Mouse (Mus musculus) heart, embryonic 16.5 days (tissue): Measurements from ENCODE around the gene Nedd4. TPM values are rescaled to one million over a fixed set of nuclear protein-coding genes. Genes with fewer than 3 reads are reported as not detected.

Experiments used
- ATAC-seq: fragments of 200-750 bp; cut with Nextera tagmentation; replicated peaks from 2 replicates; pipeline ENCODE4 v1.8.0; 2017; ENCODE audit warnings: moderate number of reproducible peaks; ENCODE audit not compliant: insufficient read depth, low FRiP score; ENCODE audit errors: extremely low read depth
- H3K27ac ChIP-seq: fragments of 300-500 bp; sonication (generic); 2 replicates; pipeline ENCODE4 v1.5.1; 2014; ENCODE audit warnings: mild to moderate bottlenecking, low read length, control low read depth, moderate library complexity
- H3K27me3 ChIP-seq: fragments of 300-500 bp; sonication (generic); 2 replicates; pipeline ENCODE4 v1.6.1; 2014; ENCODE audit warnings: low read length, mixed read lengths; ENCODE audit not compliant: control insufficient read depth, insufficient read depth
- H3K36me3 ChIP-seq: fragments of 300-500 bp; sonication (generic); 2 replicates; pipeline ENCODE4 v1.6.1; 2014; ENCODE audit not compliant: control insufficient read depth, insufficient read depth
- H3K4me1 ChIP-seq: fragments of 300-500 bp; sonication (generic); 2 replicates; pipeline ENCODE4 v1.6.1; 2014; ENCODE audit warnings: low read length, mixed read lengths; ENCODE audit not compliant: control insufficient read depth, insufficient read depth
- H3K4me2 ChIP-seq: fragments of 300-500 bp; sonication (generic); 2 replicates; pipeline ENCODE4 v1.6.1; 2014; ENCODE audit warnings: low read depth, mild to moderate bottlenecking, control low read depth, low read length
- H3K4me3 ChIP-seq: fragments of 300-500 bp; sonication (generic); 2 replicates; pipeline ENCODE4 v1.5.1; 2014; ENCODE audit warnings: mild to moderate bottlenecking, control low read depth, low read length
- H3K9ac ChIP-seq: fragments of 300-500 bp; sonication (generic); 2 replicates; pipeline ENCODE4 v1.6.1; 2014; ENCODE audit warnings: low read length, control low read depth
- H3K9me3 ChIP-seq: fragments of 300-500 bp; sonication (generic); replicated peaks from 2 replicates; pipeline ENCODE4 v1.6.1; 2016; ENCODE audit warnings: low read length; ENCODE audit not compliant: control insufficient read depth
- WGBS: fragments of 180-500 bp; shearing (Covaris S2); extraction: QIAGEN DNeasy Blood & Tissue Kit; methylation state at CpG from one replicate; pipeline ENCODE4 v1.1.7; 2014; 5-methylcytosine and 5-hydroxymethylcytosine counted together
- polyA plus RNA-seq: library from polyadenylated mRNA; unstranded; fragments of >200 nt; fragmentation: Nextera tagmentation; extraction: Ambion mirVana; gene quantifications from 2 replicates; pipeline ENCODE4 v1.2.1, GENCODE M21; 2015

The Nedd4 gene
- polyA plus RNA-seq, 1 experiment from 2014 or later = 428 TPM

- peak; percentile 53; the same call in 1 of the 2 replicates for ATAC-seq
- WGBS = 19% methylated on average over 3 of the region's 3 CpGs
- Histone ChIP-seq H3K4me2 (peak overlapping the region; percentile 2; the same call in 1 of the 2 replicates), H3K27ac (peak overlapping the region; percentile 41), H3K4me1 (peaks cover 67% of the 10 kb centered on the region), H3K36me3 (peaks cover 37% of the 10 kb centered on the region), H3K4me3 (no peak overlapping the region), H3K9ac (no peak overlapping the region), H3K9me3 (no peaks in the 10 kb centered on the region), H3K27me3 (no peaks in the 10 kb centered on the region)
Observed at GRCm38 (mm10) chr9:72699702-72700101, 37.6 kb downstream of the Nedd4 start.

GRCm38 (mm10) chr9:72701441-72701840, 39.3 kb downstream of the Nedd4 start:
- H3K9me3 ChIP-seq = no peaks in the 10 kb centered on the region
- 57% methylated on average over 8 of the region's 8 CpGs for WGBS
- H3K4me3 ChIP-seq = no peak overlapping the region
- no peaks in the 10 kb centered on the region for H3K27me3 ChIP-seq
- peak overlapping the region; percentile 53 for H3K27ac ChIP-seq
- peaks cover 57% of the 10 kb centered on the region for H3K4me1 ChIP-seq
- H3K4me2 ChIP-seq = no peak overlapping the region
- no peak overlapping the region for H3K9ac ChIP-seq
- H3K36me3 ChIP-seq = peaks cover 49% of the 10 kb centered on the region
- ATAC-seq = no peak

- no peak overlapping the region for H3K4me2 ChIP-seq
- H3K4me1 ChIP-seq = peaks cover 53% of the 10 kb centered on the region
- H3K9me3 ChIP-seq = no peaks in the 10 kb centered on the region
- H3K36me3 ChIP-seq = peaks cover 55% of the 10 kb centered on the region
- WGBS = 18% methylated on average over 2 of the region's 2 CpGs
- no peak overlapping the region for H3K4me3 ChIP-seq
- H3K27me3 ChIP-seq = no peaks in the 10 kb centered on the region
- H3K27ac ChIP-seq = peak overlapping the region; percentile 53
- peak; percentile 30; the same call in 1 of the 2 replicates for ATAC-seq
- no peak overlapping the region for H3K9ac ChIP-seq
Observed at GRCm38 (mm10) chr9:72702075-72702474, 39.9 kb downstream of the Nedd4 start.

GRCm38 (mm10) chr9:72703142-72703541, 41.0 kb downstream of the Nedd4 start:
- ATAC-seq = no peak

GRCm38 (mm10) chr9:72703754-72704153, 41.6 kb downstream of the Nedd4 start:
- no peak overlapping the region for H3K27ac ChIP-seq
- peaks cover 39% of the 10 kb centered on the region for H3K4me1 ChIP-seq
- H3K9ac ChIP-seq = no peak overlapping the region
- WGBS = 57% methylated on average over 6 of the region's 6 CpGs
- H3K4me3 ChIP-seq = no peak overlapping the region
- H3K4me2 ChIP-seq = no peak overlapping the region
- no peak for ATAC-seq
- no peaks in the 10 kb centered on the region for H3K9me3 ChIP-seq
- peaks cover 54% of the 10 kb centered on the region for H3K36me3 ChIP-seq
- H3K27me3 ChIP-seq = no peaks in the 10 kb centered on the region

More at GRCm38 (mm10) chr9:72703142-72703541, 41.0 kb downstream of the Nedd4 start:
- no peak overlapping the region for H3K27ac ChIP-seq
- WGBS = 84% methylated on average over 4 of the region's 4 CpGs
- no peak overlapping the region for H3K9ac ChIP-seq
- no peaks in the 10 kb centered on the region for H3K9me3 ChIP-seq
- peaks cover 45% of the 10 kb centered on the region for H3K4me1 ChIP-seq
- peaks cover 56% of the 10 kb centered on the region for H3K36me3 ChIP-seq
- no peak overlapping the region for H3K4me3 ChIP-seq
- H3K4me2 ChIP-seq = no peak overlapping the region
- H3K27me3 ChIP-seq = no peaks in the 10 kb centered on the region

DNA sequence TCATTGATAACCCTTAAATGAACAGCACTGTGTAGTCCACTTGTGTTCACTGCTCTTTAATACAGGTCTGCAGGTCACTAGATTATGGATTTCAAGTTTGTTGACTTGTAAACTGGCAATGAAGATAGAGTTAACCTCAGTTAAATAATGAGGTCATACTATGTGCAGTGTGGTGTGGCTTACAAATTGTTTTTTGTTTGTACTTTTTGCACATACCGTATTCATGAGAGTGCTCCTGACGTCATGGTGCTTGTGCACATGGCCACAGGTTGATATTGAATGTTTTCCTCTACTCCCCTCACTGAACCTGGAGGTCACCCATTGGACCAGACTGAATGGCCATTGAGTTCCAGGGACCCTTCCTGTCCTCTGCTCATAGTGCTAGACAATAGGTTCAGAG, 43.1 kb downstream of the Nedd4 start:
- peaks cover 52% of the 10 kb centered on the region for H3K36me3 ChIP-seq
- WGBS = 73% methylated on average over 2 of the region's 2 CpGs
- ATAC-seq = no peak
- H3K27ac ChIP-seq = no peak overlapping the region
- no peak overlapping the region for H3K4me2 ChIP-seq
- H3K4me1 ChIP-seq = peaks cover 24% of the 10 kb centered on the region
- no peak overlapping the region for H3K4me3 ChIP-seq
- no peaks in the 10 kb centered on the region for H3K27me3 ChIP-seq
- H3K9me3 ChIP-seq = no peaks in the 10 kb centered on the region
- no peak overlapping the region for H3K9ac ChIP-seq

DNA sequence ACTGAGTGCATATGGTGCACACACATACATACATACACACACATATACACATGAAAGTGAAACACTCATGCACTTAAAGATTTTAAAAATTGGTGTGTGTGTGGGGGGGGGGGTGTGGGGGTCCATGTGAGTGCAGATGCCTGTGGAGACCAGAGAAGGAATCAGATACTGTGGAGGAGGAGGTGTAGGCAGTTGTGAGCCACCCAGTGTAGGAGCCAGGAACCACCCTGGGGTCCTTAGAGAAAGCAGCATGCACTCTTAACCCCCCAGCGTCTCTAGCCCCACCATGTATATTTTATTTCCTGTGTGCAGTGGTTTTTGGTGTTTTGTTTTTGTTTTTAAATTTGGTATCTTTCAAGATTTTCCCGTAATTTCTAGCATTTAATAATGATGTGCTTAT, 45.9 kb downstream of the Nedd4 start:
- H3K4me3 ChIP-seq = no peak overlapping the region
- H3K27me3 ChIP-seq = no peaks in the 10 kb centered on the region
- no peak overlapping the region for H3K27ac ChIP-seq
- no peaks in the 10 kb centered on the region for H3K9me3 ChIP-seq
- peaks cover 55% of the 10 kb centered on the region for H3K36me3 ChIP-seq
- no peak overlapping the region for H3K4me2 ChIP-seq
- peaks cover 10% of the 10 kb centered on the region for H3K4me1 ChIP-seq
- WGBS = 84% methylated on average over 2 of the region's 2 CpGs
- no peak overlapping the region for H3K9ac ChIP-seq
- ATAC-seq = 0 out of 2 replicates have a peak, but pooled peaks have one; percentile 33

- no peak for ATAC-seq
- H3K9me3 ChIP-seq = no peaks in the 10 kb centered on the region
- no peak overlapping the region for H3K4me3 ChIP-seq
- H3K27ac ChIP-seq = no peak overlapping the region
- H3K4me1 ChIP-seq = peaks cover 10% of the 10 kb centered on the region
- peaks cover 59% of the 10 kb centered on the region for H3K36me3 ChIP-seq
- no peak overlapping the region for H3K9ac ChIP-seq
- no peaks in the 10 kb centered on the region for H3K27me3 ChIP-seq
- WGBS = 88% methylated on average over 5 of the region's 5 CpGs
- H3K4me2 ChIP-seq = no peak overlapping the region
Observed at GRCm38 (mm10) chr9:72708690-72709089, 46.5 kb downstream of the Nedd4 start.

GRCm38 (mm10) chr9:72710060-72710459, 47.9 kb downstream of the Nedd4 start:
- 79% methylated on average over 5 of the region's 5 CpGs for WGBS
- ATAC-seq = 0 out of 2 replicates have a peak, but pooled peaks have one; percentile 19
- Histone ChIP-seq H3K9me3 (no peaks in the 10 kb centered on the region), H3K36me3 (peaks cover 61% of the 10 kb centered on the region), H3K4me1 (peaks cover 10% of the 10 kb centered on the region), H3K4me3 (no peak overlapping the region), H3K9ac (no peak overlapping the region), H3K27me3 (no peaks in the 10 kb centered on the region), H3K4me2 (no peak overlapping the region), H3K27ac (no peak overlapping the region)
